Mouse (Mus musculus) cerebellum, adult 9-11 months (tissue): Measurements from ENCODE around the gene Vps37c.

ENCODE experiments used
- DNase-seq: peaks from one replicate; pipeline ENCODE4 v3.0.0; 2022

Vps37c gene

DNA sequence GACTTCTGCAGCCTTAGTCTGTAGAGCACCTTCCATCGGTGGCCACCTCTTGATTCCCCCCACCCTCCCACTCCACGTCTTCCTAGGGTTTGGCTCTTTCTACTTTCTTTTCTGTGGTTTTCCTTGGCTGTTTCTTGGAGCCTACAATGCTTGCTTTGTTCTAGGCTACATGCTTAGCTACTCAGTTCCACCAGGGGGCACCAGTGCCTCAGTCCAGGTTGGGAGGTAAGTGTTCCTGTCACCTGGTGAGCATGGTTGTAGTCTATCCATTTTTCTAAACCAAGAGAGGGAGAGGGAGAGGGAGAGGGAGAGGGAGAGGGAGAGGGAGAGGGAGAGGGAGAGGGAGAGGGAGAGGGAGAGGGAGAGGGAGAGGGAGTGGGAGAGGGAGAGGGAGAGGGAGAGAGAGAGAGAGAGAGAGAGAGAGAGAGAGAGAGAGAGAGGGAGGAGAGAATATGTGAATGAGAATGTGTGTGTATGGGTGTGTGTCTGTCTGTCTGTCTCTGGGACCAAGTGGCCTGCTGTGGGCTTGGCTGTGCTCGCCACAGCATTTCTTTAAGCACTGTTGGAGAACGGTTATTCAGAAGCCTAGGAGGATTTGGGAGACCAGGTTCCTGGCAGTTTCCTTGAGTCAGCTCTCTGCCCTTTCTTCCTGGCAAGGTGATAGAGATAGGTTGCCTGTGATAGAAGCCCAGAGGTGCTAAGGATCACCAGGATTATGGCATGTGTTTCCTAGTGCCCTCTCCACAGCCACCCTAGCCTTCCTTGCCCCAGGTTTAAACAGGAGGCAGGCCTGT is 26.3 kb downstream of the Vps37c start:
- DNase-seq, result peak; percentile 90

- DNase-seq, result peak; percentile 67
These were observed 26.9 kb downstream of the Vps37c start for GRCm38 (mm10) chr19:10715476-10715875.

DNA sequence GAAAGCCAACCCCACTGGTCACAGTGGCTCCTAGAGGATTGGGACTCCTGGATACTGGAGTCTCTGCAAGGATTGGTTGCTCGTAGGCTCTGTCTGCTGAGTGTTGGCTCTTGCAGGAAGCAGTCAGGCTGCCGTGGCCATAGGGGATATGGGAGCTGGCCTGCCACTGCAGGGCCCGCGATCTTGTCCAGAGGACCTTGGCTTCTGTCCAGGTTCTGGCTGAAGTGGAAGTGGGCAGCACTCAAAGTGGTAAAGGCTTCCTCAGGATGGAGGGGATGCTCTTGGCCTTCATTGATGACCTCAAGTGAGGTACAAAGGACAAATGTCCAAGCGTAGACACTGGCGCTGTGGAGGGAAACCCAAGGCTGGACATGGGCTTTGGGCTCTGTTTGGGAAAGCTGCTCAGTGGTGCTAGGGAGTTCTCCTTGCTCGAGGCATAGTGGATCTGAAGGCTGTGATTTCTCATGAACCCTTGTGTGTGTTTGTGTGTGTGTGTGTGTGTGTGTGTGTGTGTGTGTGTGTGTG is 29.8 kb downstream of the Vps37c start:
- DNase-seq, result peak; percentile 67

GRCm38 (mm10) chr19:10719751-10720150 is 31.2 kb downstream of the Vps37c start:
- peak; percentile 91 for DNase-seq

DNA sequence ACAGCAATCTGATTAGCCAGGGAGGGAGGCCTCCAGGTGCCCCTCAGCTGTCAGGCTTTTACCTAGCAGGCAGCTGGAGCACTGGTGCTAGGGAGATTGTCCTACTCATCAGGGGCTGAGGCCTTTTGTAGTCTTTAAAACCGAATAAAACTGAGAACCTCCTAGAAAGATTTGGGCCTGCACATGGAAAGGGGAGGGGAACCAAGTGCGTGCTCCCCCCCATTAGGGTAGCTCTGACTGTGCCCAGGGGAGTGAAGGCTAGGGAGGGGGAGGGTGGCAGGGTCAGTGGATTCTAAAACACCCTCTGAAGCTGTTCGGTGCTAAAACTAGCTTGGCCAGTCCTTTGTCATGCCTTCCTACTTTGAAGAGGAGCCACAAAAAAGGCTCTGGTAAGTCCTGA is 32.0 kb downstream of the Vps37c start:
- DNase-seq, result peak; percentile 52

GRCm38 (mm10) chr19:10721064-10721463 is 32.5 kb downstream of the Vps37c start:
- DNase-seq, result peak; percentile 60

GRCm38 (mm10) chr19:10723084-10723483 is 34.5 kb downstream of the Vps37c start:
- peak; percentile 59 for DNase-seq

DNA sequence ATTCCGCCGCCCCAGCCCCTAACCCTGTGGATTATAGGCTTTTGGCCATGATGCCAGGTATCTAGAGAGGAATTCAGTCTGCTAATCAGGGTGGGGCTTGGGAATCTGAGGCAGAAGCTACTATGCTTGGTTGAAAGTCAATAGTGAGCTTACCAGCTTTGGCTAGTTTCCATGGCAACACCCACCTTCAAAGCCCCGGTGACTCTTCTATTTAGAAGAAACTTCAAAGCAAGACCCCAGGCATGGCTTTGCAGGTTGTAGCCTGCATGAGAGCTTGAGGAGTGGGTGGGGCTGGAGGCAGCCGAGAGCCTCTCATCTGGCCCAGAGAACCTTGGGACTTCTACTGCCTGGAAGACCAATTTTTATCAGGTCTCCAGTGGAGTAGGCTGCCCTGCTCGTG is 35.1 kb downstream of the Vps37c start:
- no peak for DNase-seq

DNA sequence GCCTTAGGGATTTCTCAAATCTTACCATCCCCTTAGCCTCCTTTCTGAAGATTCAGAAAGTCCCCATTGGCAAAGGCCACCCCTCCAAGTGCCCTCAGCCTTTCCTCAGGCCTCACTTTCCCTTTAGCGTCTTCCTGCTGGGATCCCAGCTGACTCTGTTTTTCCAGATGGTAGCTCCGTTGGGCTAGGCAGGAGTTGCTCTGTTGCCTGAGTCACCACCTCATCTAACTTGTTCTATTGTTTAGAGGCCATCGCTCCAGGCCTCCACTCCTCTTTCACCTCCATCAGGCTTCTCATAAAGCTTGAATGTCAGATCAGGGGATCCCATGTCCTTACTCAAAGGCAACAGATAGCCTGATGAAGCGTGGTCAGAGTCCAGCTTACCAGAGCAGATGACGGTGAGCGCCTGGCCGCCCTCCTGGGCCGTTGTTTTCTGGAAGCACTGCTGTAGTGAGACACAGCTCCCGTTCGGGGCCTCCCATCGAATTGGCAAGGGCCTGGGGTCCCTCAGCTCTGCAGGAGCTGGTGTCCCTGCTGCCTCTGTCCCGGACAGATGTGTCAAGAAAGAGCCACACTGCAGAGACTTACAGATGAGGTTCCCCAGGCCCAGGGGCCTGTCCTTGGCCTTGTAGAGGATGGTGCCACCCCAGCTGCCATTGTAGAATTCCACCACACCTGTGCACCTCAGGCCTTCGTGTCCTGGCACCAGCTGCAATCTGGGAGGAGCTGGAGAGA is 36.3 kb downstream of the Vps37c start:
- DNase-seq, result peak; percentile 76

DNA sequence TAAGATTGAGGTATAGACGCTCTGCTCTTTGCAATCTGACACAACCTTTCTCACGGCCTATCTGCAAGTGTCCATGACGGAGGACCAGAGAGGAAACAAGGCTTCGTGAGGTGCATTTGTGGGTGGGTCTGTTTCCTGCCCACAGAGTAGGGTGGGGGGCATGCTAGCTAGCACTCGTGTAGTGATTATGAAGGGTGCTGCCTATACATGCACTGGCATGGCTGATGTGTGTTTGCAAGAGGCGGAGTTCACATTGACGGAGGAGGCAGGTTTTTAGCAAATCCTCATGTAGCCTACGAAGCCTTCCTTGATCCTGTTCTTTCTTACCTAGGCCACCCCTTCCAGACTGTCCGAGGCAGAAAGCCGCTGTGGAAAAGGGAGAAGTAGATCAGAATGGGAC is 41.4 kb downstream of the Vps37c start:
- no peak for DNase-seq

GRCm38 (mm10) chr19:10730469-10730868 is 41.9 kb downstream of the Vps37c start:
- no peak for DNase-seq

- DNase-seq, result no peak
These were observed 43.4 kb downstream of the Vps37c start for GRCm38 (mm10) chr19:10731975-10732374.

DNA sequence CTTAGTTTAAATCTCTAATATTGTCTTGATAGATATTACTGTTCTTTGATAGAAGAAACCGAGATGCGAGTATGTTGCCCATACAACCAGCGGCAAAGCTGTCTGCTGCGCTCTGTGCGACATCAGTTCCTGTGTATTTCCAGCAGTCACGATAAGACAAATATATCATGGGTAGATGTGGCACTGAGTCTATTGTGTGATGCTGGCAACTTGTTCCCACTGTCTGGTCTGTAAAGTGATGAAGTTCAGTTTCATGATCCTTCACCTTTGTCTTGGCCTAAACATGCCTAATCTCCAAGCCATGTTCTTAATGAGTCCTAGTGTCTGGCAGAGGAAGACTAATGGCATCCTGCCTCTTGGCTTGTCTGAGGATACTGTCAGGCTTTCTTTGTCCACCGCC is 44.2 kb downstream of the Vps37c start:
- no peak for DNase-seq

- no peak for DNase-seq
These were observed 45.1 kb downstream of the Vps37c start for GRCm38 (mm10) chr19:10733501-10734127.

- DNase-seq, result no peak
These were observed 46.0 kb downstream of the Vps37c start for GRCm38 (mm10) chr19:10734554-10734953.

DNA sequence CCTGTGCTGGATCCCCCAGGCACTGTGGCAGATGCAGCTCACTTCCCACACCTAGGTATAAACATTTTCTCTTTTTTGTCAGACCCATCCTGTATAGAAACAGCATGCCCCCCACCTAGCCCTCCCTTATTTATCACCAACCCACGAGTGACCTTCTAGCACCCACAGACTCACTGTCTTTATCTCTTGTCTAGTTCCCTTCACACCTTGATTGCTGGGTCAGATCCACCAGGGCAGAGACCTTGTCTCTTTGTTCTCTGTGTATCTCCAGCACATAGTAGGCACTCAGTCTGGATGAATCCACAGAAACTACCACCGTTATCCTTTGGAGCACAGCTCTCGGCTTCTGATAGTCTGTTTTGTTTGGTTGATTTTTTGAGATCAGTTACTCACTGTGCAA is 46.5 kb downstream of the Vps37c start:
- DNase-seq, result no peak

- DNase-seq, result no peak
These were observed 47.3 kb downstream of the Vps37c start for GRCm38 (mm10) chr19:10735861-10736260.

DNA sequence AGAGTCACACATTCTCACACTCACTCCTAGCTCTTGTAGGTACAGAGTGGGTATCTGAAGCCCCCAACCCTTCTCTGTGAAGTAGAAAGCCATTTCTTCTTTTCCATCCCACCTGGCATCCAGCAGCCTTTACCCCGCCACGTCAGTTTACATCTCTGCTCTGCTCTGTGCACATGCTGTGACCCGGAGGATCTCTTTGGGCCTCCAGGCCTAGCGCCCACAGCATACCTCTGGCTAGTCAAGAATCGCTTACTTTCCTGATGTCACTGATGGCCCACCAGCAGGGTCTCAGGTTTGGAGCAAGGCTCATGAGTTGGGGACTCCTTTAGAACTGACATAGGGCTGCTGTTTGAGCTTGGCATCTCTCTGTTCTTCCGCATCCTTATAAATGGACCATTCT is 49.5 kb downstream of the Vps37c start:
- no peak for DNase-seq

GRCm38 (mm10) chr19:10738811-10739210 is 50.3 kb downstream of the Vps37c start, which contains the start of gene Cd5:
Gene Cd5, minus strand, starts transcription at chr19:10739002.
- DNase-seq, result no peak

- no peak for DNase-seq
These were observed 51.4 kb downstream of the Vps37c start for GRCm38 (mm10) chr19:10739916-10740315.

DNA sequence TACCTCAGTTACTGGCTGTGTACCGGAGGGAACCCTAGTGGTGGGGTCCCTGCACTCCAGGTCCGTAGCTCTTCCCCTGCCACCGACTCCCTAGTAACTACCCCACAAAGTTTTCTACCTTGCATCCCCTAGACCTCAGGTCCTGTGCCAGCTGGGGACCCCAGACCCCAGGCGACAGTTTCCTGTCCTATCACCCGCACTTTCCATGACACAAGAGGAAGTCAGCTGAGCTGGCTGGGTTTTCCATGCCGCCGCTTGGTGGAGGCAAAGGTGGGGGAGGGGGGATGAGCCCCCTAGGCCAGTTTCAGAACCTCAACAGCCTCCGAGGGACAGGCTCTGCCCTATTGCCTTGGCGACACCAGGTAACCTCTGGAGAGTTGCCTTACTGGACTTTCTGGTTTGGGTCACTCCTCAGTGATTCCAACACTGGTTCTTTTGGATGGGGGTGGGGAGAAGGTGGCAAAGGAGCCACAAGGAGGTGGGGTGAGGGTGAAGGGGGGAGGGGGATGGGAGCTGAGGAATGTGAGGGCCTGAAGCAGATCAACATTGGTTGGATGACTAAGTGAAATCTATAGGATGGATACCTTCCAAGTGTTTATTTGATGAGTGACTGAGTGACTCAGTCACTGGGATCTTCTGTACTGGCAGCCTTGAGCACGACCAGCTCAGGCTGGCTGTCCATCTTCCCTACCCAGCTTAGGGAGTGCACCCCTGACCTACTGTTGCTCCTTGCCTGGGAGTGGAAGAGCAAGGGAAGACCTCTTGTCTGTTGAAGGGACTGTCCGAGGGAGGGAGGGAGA is 52.3 kb downstream of the Vps37c start:
- DNase-seq, result no peak

DNA sequence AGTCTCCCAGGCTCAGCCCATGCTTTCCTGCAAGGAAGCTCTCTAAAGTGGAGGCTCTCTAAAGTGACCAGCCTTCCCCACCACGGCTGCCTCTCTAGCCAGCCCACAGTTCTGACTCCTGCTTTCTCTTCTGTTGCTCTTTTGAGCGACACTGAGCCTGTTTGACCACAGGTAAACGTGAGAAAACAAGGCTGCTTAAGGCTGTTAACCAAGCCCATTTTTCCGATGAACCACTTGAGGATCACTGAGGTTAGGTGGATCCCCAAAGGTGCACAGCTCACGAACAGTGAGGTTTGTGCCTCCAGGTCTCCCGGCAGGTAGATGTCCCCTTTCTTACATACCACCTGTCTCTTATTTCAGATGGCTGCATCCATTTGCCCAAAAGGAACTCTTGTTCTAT is 53.6 kb downstream of the Vps37c start:
- no peak for DNase-seq

DNA sequence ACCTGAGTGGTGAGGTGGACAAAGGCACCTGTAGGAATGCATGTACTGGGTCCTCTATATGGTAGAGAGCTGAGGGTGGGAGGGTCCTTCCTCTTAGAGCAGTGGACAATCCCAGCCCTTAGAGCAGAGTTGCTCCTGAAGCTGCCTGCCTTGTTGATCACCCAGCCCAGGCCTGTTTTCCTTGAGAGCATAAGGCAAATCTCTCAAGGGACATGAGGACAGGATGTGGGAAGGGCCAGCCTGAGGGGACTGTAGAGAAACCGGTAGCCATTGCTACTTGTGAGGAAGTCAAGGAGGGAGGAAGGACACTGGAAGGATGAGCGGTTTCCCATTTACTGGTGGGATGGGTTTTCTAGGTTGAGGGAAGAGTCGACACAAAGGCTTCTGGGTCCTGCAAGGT is 54.0 kb downstream of the Vps37c start:
- DNase-seq, result no peak
